Mouse (Mus musculus) kidney, adult 2 months (tissue): Measurements from ENCODE around the gene Ntf5.

Experiments
- CTCF ChIP-seq: fragments of 200-500 bp; conservative IDR thresholded peaks from 2 replicates; pipeline ENCODE4 v1.5.1; 2011; ENCODE audit warnings: low read depth, mild to moderate bottlenecking, control low read depth, low read length, moderate library complexity, mixed read lengths; ENCODE audit not compliant: insufficient read depth, insufficient read length
- POLR2A ChIP-seq: fragments of 200-500 bp; IDR thresholded peaks from one replicate; pipeline ENCODE4 v1.6.1; 2011; ENCODE audit warnings: low read depth, low read length, control low read depth

GRCm38 (mm10) chr7:45455932-45456696 is 42.6 kb downstream of the Ntf5 start:
- TF ChIP-seq CTCF (no peak), POLR2A (no peak)
